Comparison of ENCODE assay signal across 8 mouse cellular contexts in genomic region chr8:70841147-70842072, GRCm38 (mm10). TPM values are rescaled to one million over a fixed set of nuclear protein-coding genes. Genes with fewer than 3 reads are reported as not detected.
A peak's percentile ranks its signal among the peaks of the same experiment; 100 is the strongest.
DNase-seq lines count a peak whose midpoint lies in the region; ATAC-seq and TF ChIP-seq lines count a peak whose summit lies in the region.

No protein-coding gene starts in this region.

- no peaks in the 10 kb centered on the region for H3K27me3 ChIP-seq in kidney, adult 2 months (replicated peaks; ENCODE audit: control insufficient read depth, insufficient read depth, low read length)
- H3K27me3 ChIP-seq in limb, embryonic 10.5 days (ENCODE audit: low read depth, poor library complexity, severe bottlenecking), result peaks cover 20% of the 10 kb centered on the region
- H3K27me3 ChIP-seq in midbrain, embryonic 14.5 days (ENCODE audit: control insufficient read depth, insufficient read depth, low read length), result no peaks in the 10 kb centered on the region

- peaks cover 3% of the 10 kb centered on the region; the same call in 1 of the 2 replicates for H3K4me1 ChIP-seq in kidney, adult 2 months (ENCODE audit: control insufficient read depth, insufficient read depth, low read length)
- H3K4me1 ChIP-seq in limb, embryonic 10.5 days, result peaks cover 39% of the 10 kb centered on the region
- H3K4me1 ChIP-seq in midbrain, embryonic 14.5 days (ENCODE audit: control insufficient read depth, insufficient read depth, low read length), result 0 out of 2 replicates have a peak, but pooled peaks cover 7% of the 10 kb centered on the region

- TF ChIP-seq POLR2A in kidney, adult 2 months (IDR thresholded peaks at IDR 0.05; ENCODE audit: low read depth, low read length), result no peak

- H3K9me3 ChIP-seq in limb, embryonic 10.5 days (replicated peaks), result no peaks in the 10 kb centered on the region
- no peaks in the 10 kb centered on the region for H3K9me3 ChIP-seq in midbrain, embryonic 14.5 days (ENCODE audit: control insufficient read depth, low read length)

- 33% methylated on average over 22 of the region's 22 CpGs for WGBS in kidney, adult 2 months
- WGBS in limb, embryonic 10.5 days, result 43% methylated on average over 22 of the region's 22 CpGs
- 39% methylated on average over 22 of the region's 22 CpGs for WGBS in midbrain, embryonic 14.5 days

- no peak overlapping the region for H3K4me2 ChIP-seq in midbrain, embryonic 14.5 days (ENCODE audit: low read length)

- DNase-seq in adrenal gland, adult 2 months, result peak; percentile 87
- peak; percentile 98 for DNase-seq in heart, adult 11 months
- DNase-seq in kidney, adult 2 months, result peak; percentile 93
- DNase-seq in limb, embryonic 10.5 days (ENCODE audit: low spot score), result peak; percentile 97
- peak; percentile 93 for DNase-seq in midbrain, embryonic 14.5 days
- peak; percentile 76 to 94 for DNase-seq in spleen, adult 18-20 months

- H3K27ac ChIP-seq in kidney, adult 2 months (ENCODE audit: insufficient read depth, low read depth, low read length), result peak overlapping the region; percentile 60; the same call in 1 of the 2 replicates
- H3K27ac ChIP-seq in limb, embryonic 10.5 days, result peak overlapping the region; percentile 90; the same call in 1 of the 2 replicates
- peak overlapping the region; percentile 41; the same call in 1 of the 2 replicates for H3K27ac ChIP-seq in midbrain, embryonic 14.5 days (replicated peaks; ENCODE audit: low read depth, low read length)

- no peak overlapping the region for H3K4me3 ChIP-seq in kidney, adult 2 months (ENCODE audit: insufficient read depth, low read depth, low read length)
- peak overlapping the region; percentile 18; the same call in 1 of the 2 replicates for H3K4me3 ChIP-seq in limb, embryonic 10.5 days
- H3K4me3 ChIP-seq in midbrain, embryonic 14.5 days (replicated peaks; ENCODE audit: low read depth, low read length), result no peak overlapping the region

- no peak overlapping the region for H3K9ac ChIP-seq in midbrain, embryonic 14.5 days (replicated peaks; ENCODE audit: low read length)

- peak; percentile 94 for TF ChIP-seq CTCF in kidney, adult 2 months (conservative IDR thresholded peaks at IDR 0.05; ENCODE audit: insufficient read depth, insufficient read length, low read depth, low read length)

- no peaks in the 10 kb centered on the region for H3K36me3 ChIP-seq in kidney, adult 2 months (ENCODE audit: control insufficient read depth, insufficient read depth, low read length)
- H3K36me3 ChIP-seq in limb, embryonic 10.5 days, result peaks cover 6% of the 10 kb centered on the region
- peaks cover 3% of the 10 kb centered on the region; the same call in 1 of the 2 replicates for H3K36me3 ChIP-seq in midbrain, embryonic 14.5 days (ENCODE audit: control insufficient read depth, insufficient read depth, low read length)

- peak; percentile 33 for ATAC-seq in common myeloid progenitor, adult 5-6 weeks (replicated peaks; ENCODE audit: low read depth, poor library complexity, severe bottlenecking)
- ATAC-seq in midbrain, embryonic 14.5 days (ENCODE audit: low FRiP score, low TSS enrichment), result no peak
- no peak for ATAC-seq in inflammation-experienced regulatory T-cells, adult 6 months

RNA-seq across cellular contexts. Expression of gene Arrdc2, which starts 1.9 kb away (rescaled TPM):
- total RNA-seq in adrenal gland, adult 2 months (2021), result 10 to 100 TPM in 1 of 2 experiments, 1 to 10 TPM in 1; 9.0 to 10.8 TPM
- polyA plus RNA-seq in adrenal gland, adult 2 months (2012; rRNA removed), result 60.7 and 72.6 TPM in 2 replicates
- total RNA-seq in common myeloid progenitor, adult 5-6 weeks (2017), result 7.3 and 19.9 TPM in 2 replicates
- polyA plus RNA-seq in kidney, adult 2 months (2012; rRNA removed), result 19.8 and 26.2 TPM in 2 replicates
- polyA plus RNA-seq in limb, embryonic 10.5 days (2016; fragmentation: Nextera tagmentation; extraction: Ambion mirVana), result 4.4 and 5.0 TPM in 2 replicates
- polyA plus RNA-seq in midbrain, embryonic 14.5 days (2014; fragmentation: Nextera tagmentation; extraction: Ambion mirVana), result 7.1 and 7.5 TPM in 2 replicates
- polyA plus RNA-seq in inflammation-experienced regulatory T-cells, adult 6 months (2017; shearing (Covaris generic)), result 1 to 10 TPM; 1.9 to 7.8 (median 3.7) TPM

RNA-seq across cellular contexts. Expression of gene Kcnn1, which starts 21.6 kb away (rescaled TPM):
- total RNA-seq in adrenal gland, adult 2 months (2021), result 1 to 10 TPM; 1.6 to 5.0 TPM
- 10.0 and 12.9 TPM in 2 replicates for polyA plus RNA-seq in adrenal gland, adult 2 months (2012; rRNA removed)
- 0.18 and 1.3 TPM in 2 replicates for total RNA-seq in common myeloid progenitor, adult 5-6 weeks (2017)
- 9.4 and 11.0 TPM in 2 replicates for polyA plus RNA-seq in kidney, adult 2 months (2012; rRNA removed)
- polyA plus RNA-seq in limb, embryonic 10.5 days (2016; fragmentation: Nextera tagmentation; extraction: Ambion mirVana), result 2.8 and 4.0 TPM in 2 replicates
- 13.3 and 16.0 TPM in 2 replicates for polyA plus RNA-seq in midbrain, embryonic 14.5 days (2014; fragmentation: Nextera tagmentation; extraction: Ambion mirVana)
- not detected for polyA plus RNA-seq in inflammation-experienced regulatory T-cells, adult 6 months (2017; shearing (Covaris generic))

RNA-seq across cellular contexts. Expression of gene Ccdc124, which starts 32.3 kb away (rescaled TPM):
- total RNA-seq in adrenal gland, adult 2 months (2021), result 10 to 100 TPM; 65.0 TPM
- 52.5 and 58.3 TPM in 2 replicates for polyA plus RNA-seq in adrenal gland, adult 2 months (2012; rRNA removed)
- 28.6 and 40.6 TPM in 2 replicates for total RNA-seq in common myeloid progenitor, adult 5-6 weeks (2017)
- 48.9 and 49.2 TPM in 2 replicates for polyA plus RNA-seq in kidney, adult 2 months (2012; rRNA removed)
- 174 and 187 TPM in 2 replicates for polyA plus RNA-seq in limb, embryonic 10.5 days (2016; fragmentation: Nextera tagmentation; extraction: Ambion mirVana)
- 149 and 178 TPM in 2 replicates for polyA plus RNA-seq in midbrain, embryonic 14.5 days (2014; fragmentation: Nextera tagmentation; extraction: Ambion mirVana)
- 100 to 1,000 TPM in 1 of 3 experiments, 10 to 100 TPM in 2; 54.2 to 120 (median 63.1) TPM for polyA plus RNA-seq in inflammation-experienced regulatory T-cells, adult 6 months (2017; shearing (Covaris generic))

RNA-seq across cellular contexts. Expression of gene Il12rb1, which starts 33.2 kb away (rescaled TPM):
- total RNA-seq in adrenal gland, adult 2 months (2021), result under 1 TPM in 1 of 2 experiments, not detected in 1; 0.10 TPM
- polyA plus RNA-seq in adrenal gland, adult 2 months (2012; rRNA removed), result 0.28 and 0.41 TPM in 2 replicates
- 1.6 and 3.5 TPM in 2 replicates for total RNA-seq in common myeloid progenitor, adult 5-6 weeks (2017)
- polyA plus RNA-seq in kidney, adult 2 months (2012; rRNA removed), result 0.42 and 0.48 TPM in 2 replicates
- not detected in 2 replicates for polyA plus RNA-seq in limb, embryonic 10.5 days (2016; fragmentation: Nextera tagmentation; extraction: Ambion mirVana)
- 0.45 TPM in 1 of 2 replicates, not detected in the other for polyA plus RNA-seq in midbrain, embryonic 14.5 days (2014; fragmentation: Nextera tagmentation; extraction: Ambion mirVana)
- 10 to 100 TPM; 13.8 to 38.5 (median 18.3) TPM for polyA plus RNA-seq in inflammation-experienced regulatory T-cells, adult 6 months (2017; shearing (Covaris generic))

RNA-seq across cellular contexts. Expression of gene Mast3, which starts 36.6 kb away (rescaled TPM):
- total RNA-seq in adrenal gland, adult 2 months (2021), result 10 to 100 TPM; 18.9 to 20.5 TPM
- polyA plus RNA-seq in adrenal gland, adult 2 months (2012; rRNA removed), result 91.5 and 91.7 TPM in 2 replicates
- total RNA-seq in common myeloid progenitor, adult 5-6 weeks (2017), result 21.7 and 22.2 TPM in 2 replicates
- polyA plus RNA-seq in kidney, adult 2 months (2012; rRNA removed), result 25.3 and 27.4 TPM in 2 replicates
- polyA plus RNA-seq in limb, embryonic 10.5 days (2016; fragmentation: Nextera tagmentation; extraction: Ambion mirVana), result 12.7 and 17.1 TPM in 2 replicates
- polyA plus RNA-seq in midbrain, embryonic 14.5 days (2014; fragmentation: Nextera tagmentation; extraction: Ambion mirVana), result 22.7 and 24.3 TPM in 2 replicates
- polyA plus RNA-seq in inflammation-experienced regulatory T-cells, adult 6 months (2017; shearing (Covaris generic)), result 10 to 100 TPM; 14.8 to 20.5 (median 18.4) TPM
